Mouse (Mus musculus): ENCODE measurements around the gene Det1.
A peak's percentile ranks its signal among the peaks of the same experiment; 100 is the strongest.

Det1 gene

DNA sequence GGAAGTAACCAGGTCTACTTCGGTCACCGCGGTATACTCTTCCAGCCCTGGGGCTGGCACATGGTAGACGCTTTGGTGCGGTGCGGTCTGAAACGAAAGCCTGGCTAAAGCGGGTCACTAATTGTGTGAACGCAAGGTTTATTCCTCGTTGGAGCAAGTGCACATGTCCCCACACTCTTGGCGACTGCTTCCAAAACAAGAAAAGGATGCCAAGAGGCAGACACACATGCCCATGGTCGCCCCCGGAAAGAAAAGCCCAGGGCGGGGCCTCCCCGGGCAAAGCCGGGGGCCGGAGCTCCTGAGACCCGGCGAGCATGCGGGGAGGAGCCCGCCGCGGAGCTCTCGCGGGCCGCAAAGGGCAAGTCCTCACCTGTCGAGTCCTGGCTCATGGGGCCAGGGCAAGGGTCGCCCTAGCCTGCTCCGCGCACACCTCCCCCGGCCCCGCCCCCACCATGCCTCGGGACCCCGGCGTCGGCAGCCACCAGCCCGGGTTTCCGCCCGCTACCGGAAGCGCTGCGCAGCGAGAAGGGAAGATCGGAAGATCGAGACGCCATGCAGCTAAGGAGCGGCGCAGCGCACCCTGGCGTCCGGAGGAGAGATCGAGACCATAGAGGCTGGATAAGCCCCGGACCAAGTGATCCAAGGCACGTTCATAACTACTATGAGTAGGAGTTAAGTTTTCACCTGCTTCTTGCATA lies at the start of gene Det1:
Gene Det1 (minus strand): TSS at position 527 of the 698 bp plus-strand sequence.
- DNase-seq (ENCODE audit: inconsistent ontology term), result peak; percentile 91

- peak; percentile 100 for DNase-seq (ENCODE audit: inconsistent ontology term)
These were observed 48.7 kb upstream of the Det1 start, which contains the start of gene Aen for GRCm38 (mm10) chr7:78895653-78896333. Gene Aen (plus strand): TSS chr7:78895854.

DNA sequence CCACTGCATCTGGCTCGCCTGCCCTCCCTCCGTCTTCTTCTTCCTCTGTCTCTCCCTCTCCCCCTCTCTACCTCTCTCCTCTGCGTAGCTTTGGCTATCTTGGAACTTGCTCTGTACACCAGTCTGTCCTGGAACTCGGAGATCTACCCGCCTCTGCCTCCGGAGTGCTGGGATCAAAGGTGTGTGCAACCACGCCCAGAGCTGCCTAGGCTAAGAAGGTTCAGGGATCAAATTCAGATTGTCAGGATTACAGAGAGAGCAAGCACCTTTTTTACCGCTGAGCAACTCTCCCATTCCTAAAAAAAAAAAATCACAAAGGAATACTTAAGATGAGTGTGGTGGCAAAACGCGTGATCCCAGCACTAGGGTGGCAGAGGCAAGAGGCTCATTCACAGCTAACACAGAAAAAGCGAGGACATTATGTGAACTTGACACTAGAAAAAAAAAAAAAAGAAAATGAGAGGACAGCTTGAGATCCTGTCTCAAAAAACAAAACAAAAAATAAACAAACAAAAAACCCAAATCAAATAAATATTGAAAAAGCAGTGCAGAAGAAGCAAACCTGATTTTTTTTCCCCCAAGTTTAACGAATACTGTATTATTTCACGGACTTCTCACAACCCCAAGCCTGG lies 48.1 kb upstream of the Det1 start:
- no peak for DNase-seq (ENCODE audit: inconsistent ontology term)

GRCm38 (mm10) chr7:78893917-78894316 lies 46.9 kb upstream of the Det1 start:
- DNase-seq (ENCODE audit: inconsistent ontology term), result no peak

GRCm38 (mm10) chr7:78890641-78891040 lies 43.6 kb upstream of the Det1 start:
- DNase-seq (ENCODE audit: inconsistent ontology term), result peak; percentile 67

DNA sequence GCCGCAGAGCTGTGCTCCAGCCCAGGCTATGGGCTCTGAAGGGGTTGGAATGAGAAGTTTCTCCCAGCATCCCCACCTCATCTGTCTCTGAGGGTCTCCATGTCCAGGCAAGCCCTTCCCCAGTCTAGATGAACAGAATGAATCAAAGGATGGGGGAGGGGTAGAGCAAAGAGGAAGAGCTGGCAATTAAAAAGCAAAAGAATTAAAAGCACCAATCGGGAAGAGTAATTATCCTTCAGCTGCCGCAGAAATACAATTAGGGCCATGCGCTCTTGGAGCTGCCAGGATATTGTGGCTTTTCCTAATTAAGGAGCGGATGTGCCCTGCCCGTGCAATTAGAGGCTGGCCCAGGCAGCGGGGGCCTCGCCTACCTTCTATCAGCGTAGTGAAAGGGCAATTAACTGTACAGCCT lies 40.4 kb upstream of the Det1 start:
- DNase-seq (ENCODE audit: inconsistent ontology term), result peak; percentile 90

- no peak for DNase-seq (ENCODE audit: inconsistent ontology term)
These were observed 39.4 kb upstream of the Det1 start for GRCm38 (mm10) chr7:78886496-78886895.

DNA sequence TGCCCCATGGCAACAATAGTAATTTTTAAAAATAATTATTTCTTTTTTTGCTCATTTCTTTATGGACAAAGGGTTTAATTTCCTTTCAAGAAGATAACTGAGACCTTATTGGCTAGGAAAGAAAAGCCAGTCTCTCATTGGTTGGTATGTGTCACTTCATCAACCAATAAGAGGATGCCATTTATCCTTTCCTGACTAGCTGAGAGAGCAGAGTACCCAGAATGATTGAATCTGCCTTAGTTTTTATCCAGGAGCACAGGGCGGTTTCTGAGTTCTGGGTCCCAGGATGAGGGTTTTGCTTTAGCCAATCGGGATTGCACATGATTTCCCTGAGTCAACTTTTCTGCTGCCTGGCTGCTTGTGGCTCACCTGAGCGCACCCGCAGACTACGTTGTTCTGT lies 38.3 kb upstream of the Det1 start:
- DNase-seq (ENCODE audit: inconsistent ontology term), result no peak

GRCm38 (mm10) chr7:78884139-78884538 lies 37.1 kb upstream of the Det1 start:
- DNase-seq (ENCODE audit: inconsistent ontology term), result no peak

GRCm38 (mm10) chr7:78883726-78884060 lies 36.6 kb upstream of the Det1 start:
- DNase-seq (ENCODE audit: inconsistent ontology term), result no peak

GRCm38 (mm10) chr7:78883016-78883725 lies 36.1 kb upstream of the Det1 start:
- peak; percentile 53 for DNase-seq (ENCODE audit: inconsistent ontology term)

DNA sequence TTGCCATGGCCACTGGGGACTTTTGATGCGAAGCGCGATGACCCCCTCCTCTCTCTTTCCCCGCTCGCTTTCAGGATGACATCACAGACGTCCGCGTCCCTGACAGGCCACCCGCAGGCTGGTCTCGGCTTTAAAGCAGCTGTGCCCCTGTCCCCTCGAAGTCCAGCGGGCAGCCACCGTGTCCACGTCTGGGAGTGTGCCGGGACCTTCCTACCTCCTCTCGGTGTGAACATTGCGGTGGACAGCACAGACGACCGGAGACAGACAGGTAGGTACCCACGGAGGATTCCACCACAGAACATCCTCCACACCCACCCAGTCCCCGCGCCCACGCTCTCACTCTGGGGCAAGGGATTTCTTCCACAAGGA lies 35.4 kb upstream of the Det1 start:
- peak; percentile 23 for DNase-seq (ENCODE audit: inconsistent ontology term)

GRCm38 (mm10) chr7:78881607-78882468 lies 34.8 kb upstream of the Det1 start:
- DNase-seq (ENCODE audit: inconsistent ontology term), result peak; percentile 7

DNA sequence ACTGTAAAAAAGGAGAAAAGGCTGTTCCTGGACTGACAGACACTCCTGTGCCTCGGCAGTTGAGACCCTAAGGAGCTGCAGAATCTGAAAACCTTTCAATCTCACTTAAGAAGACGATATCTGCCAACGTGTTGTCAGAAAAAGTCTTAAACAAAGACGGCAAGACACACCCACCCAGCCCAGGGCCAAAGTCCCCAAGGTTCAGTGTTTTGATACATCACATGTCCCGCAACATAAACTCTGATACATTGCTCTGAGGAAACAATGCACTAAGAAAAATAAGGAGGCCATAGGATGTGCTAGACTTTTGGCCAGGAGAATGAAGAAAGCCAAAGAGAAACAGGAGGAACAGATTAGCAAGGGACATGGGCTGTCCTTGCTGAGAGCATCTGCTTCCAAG lies 25.8 kb upstream of the Det1 start:
- DNase-seq (ENCODE audit: inconsistent ontology term), result no peak

DNA sequence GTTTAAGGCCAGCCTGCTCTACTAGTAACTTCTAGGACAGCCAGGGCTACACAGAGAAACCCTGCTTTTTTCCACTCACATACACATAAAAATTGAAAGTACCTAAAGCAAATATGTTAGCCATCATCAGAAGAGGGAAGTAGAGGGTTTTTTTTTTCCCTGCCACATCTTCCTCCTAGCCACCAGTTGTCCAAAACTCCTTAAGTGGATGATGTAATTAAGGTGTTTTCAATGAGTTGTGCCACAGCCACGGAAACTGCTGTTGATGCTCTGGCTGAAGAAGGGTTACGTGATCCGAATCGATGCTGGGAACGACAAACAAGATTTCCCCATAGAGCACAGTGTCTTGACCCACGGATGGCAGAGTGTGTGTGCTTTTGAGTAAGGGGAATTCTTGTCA lies 25.3 kb upstream of the Det1 start:
- DNase-seq (ENCODE audit: inconsistent ontology term), result no peak

GRCm38 (mm10) chr7:78868731-78869130 lies 21.7 kb upstream of the Det1 start:
- DNase-seq (ENCODE audit: inconsistent ontology term), result no peak

- DNase-seq (ENCODE audit: inconsistent ontology term), result no peak
These were observed 18.3 kb upstream of the Det1 start for GRCm38 (mm10) chr7:78865212-78865949.

GRCm38 (mm10) chr7:78864446-78864802 lies 17.4 kb upstream of the Det1 start:
- DNase-seq (ENCODE audit: inconsistent ontology term), result no peak

- DNase-seq (ENCODE audit: inconsistent ontology term), result no peak
These were observed 16.9 kb upstream of the Det1 start for GRCm38 (mm10) chr7:78863796-78864445.

DNA sequence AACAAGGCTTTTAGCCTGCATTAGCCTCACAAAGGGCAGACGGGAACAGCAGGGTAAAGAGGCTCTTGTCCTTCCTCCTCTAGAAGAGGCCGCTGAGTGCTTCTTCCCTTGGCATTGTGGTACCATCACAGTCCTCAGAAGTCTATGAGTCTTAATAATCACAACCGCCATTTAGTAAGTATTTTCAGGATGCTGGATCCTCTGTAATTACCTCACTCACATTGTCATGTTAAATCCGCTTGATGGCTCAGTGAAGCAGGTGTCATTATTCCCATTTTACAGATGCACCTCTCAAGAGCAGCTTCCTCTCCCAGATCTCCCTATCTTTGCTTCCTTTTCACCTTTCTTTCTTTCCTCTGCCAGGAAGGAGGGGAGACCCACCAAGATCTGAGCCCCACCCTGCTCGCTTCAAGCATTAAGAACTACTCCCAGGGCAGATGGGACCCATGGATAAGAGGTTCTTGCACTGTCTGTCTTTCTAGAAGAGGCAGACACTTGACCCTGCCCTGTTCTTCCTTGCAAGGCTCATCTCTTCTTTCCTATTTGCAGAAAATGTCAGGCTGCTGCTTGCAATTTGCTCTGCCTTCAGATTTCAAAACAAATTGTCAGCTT lies 8.1 kb upstream of the Det1 start:
- no peak for DNase-seq (ENCODE audit: inconsistent ontology term)
